Mouse (Mus musculus): ENCODE measurements around the gene Wap.
"Not testable (repeated sequence)": the region's sequence is repeated elsewhere in the genome, so short reads cannot be mapped to it uniquely, and the experiment has no call there.

Wap gene

GRCm38 (mm10) chr11:6638537-6638936 lies at the start of gene Wap:
Wap (minus strand) TSS chr11:6638637.
- DNase-seq (ENCODE audit: low read depth in 2 of 2, low spot score in 2 of 2): no peak

DNA sequence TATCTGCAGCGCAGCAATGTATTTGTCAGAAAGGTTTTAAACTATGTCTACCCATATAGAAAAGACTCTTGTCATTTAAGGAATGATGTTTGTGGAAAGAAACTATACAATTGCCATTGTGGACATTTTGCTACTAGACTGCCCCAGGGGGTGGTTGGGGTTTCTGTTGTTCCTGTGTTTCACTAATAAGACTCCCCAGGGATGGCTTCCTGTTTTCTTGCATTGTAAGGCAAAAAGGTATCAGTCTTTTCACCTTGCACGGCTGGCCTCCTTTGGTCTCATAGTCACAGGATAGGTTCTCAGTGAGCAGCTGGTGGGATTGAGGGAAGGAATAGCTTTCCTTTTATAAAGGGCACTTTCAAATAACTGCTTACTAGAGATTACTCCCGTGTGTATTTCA lies 46.3 kb upstream of the Wap start:
- no peak for DNase-seq (ENCODE audit: low read depth in 2 of 2, low spot score in 2 of 2)

DNA sequence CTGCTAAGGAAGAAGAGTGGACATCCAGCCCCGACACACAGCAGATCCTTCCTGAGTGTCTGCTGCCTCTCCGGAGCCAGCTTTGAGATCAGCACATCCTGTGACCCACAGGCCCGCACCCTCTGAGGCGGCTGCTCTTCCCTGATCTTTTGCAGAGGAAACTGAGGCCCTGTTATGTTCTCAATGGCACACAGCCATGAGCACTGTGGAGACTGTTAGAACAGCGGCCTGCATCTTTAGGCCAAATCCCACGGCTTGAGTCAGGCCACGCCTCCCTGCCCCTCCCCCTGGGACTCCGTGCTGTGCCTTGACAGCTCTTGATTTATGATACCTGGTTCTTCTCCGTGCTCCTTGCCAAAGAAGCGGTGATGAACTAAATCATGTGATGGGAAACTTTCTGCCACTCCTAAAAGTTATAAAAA lies 42.0 kb upstream of the Wap start:
- DNase-seq (ENCODE audit: low read depth in 2 of 2, low spot score in 2 of 2): peak; percentile 48 to 55

- DNase-seq (ENCODE audit: low read depth in 2 of 2, low spot score in 2 of 2): peak; percentile 77 to 79
Observed at GRCm38 (mm10) chr11:6679694-6680396, 41.4 kb upstream of the Wap start.

- DNase-seq (ENCODE audit: low read depth in 2 of 2, low spot score in 2 of 2): no peak
Observed at GRCm38 (mm10) chr11:6677530-6677929, 39.1 kb upstream of the Wap start.

DNA sequence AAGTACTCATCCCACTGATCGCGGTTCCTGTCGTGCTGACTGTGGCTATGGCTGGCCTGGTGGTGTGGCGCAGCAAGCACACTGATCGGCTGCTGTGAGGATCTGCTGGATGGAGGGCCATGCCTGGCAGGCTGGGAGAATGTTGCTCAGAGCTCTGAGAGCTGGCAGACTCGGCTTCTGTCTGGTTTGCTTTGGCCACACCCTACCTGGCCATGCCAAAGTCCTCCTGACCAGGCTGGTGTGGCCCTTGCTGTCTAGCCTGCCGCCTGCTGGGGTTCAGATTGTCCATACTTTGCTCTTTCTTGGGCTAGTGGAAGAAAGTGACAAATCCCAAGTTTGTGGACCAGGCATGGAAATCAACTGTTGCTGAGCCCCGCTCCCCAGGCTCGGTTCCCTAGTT lies 38.2 kb upstream of the Wap start:
- no peak for DNase-seq (ENCODE audit: low read depth in 2 of 2, low spot score in 2 of 2)

GRCm38 (mm10) chr11:6675402-6675801 lies 37.0 kb upstream of the Wap start:
- DNase-seq (ENCODE audit: low read depth in 2 of 2, low spot score in 2 of 2): no peak

DNA sequence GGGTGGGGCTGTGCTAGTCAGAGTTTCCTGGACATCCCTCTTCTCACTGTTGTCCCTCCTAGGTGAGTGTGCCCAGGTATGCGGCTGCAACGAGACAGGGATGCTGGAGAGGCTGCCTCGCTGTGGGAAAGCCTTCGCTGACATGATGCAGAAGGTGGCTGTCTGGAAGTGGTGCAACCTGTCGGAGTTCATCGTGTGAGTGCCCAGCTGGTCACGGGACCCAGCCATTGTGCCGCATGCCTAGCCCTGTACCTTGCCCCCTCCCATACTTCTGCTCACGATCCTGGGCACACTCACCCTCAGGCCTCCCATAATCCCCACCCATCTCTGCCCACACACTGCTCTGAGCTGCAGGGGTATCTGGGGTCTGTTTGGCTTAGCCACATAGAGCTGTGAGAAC lies 36.3 kb upstream of the Wap start:
- DNase-seq (ENCODE audit: low read depth in 2 of 2, low spot score in 2 of 2): no peak

GRCm38 (mm10) chr11:6670826-6671225 lies 32.4 kb upstream of the Wap start:
- DNase-seq (ENCODE audit: low read depth in 2 of 2, low spot score in 2 of 2): no peak

DNA sequence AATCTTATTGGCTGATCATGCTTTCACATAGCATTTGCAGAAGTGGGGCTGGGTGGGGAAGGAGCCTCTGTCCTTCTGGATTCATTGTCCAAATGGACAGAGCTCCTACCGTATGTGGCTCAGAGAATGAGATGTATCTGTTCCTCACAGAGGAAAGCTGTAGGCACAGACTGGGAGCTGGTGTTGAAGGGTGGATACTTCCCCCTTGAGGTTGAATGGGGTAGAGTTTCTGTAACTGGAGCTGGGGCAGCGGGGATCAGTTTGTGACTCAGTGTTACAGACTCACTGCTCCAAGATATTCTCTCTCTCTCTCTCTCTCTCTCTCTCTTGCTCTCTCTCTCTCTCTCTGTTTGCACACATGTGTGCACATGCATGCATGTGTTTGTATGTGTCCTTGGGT lies 31.6 kb upstream of the Wap start:
- no peak for DNase-seq (ENCODE audit: low read depth in 2 of 2, low spot score in 2 of 2)

GRCm38 (mm10) chr11:6669041-6669440 lies 30.6 kb upstream of the Wap start:
- no peak for DNase-seq (ENCODE audit: low read depth in 2 of 2, low spot score in 2 of 2)

DNA sequence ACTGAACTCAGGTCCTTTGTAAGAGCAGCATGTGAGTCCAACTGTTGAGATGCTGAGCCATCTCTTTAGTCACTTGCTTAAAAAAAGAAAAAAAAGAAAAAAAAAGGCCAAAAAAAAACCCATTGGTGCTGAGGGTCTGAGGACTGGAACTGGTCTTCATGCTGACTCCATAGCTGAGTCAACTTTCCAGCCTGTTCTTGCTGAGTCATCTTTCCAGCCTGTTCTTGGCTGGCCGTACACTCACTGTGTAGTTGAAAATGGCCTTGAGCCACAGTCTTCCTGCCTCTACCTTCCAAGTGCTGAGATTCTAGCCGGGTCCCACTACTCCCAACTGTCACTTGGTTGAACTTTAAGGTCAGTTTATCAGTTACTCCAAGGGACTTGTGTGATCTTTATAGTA lies 28.2 kb upstream of the Wap start:
- no peak for DNase-seq (ENCODE audit: low read depth in 2 of 2, low spot score in 2 of 2)

DNA sequence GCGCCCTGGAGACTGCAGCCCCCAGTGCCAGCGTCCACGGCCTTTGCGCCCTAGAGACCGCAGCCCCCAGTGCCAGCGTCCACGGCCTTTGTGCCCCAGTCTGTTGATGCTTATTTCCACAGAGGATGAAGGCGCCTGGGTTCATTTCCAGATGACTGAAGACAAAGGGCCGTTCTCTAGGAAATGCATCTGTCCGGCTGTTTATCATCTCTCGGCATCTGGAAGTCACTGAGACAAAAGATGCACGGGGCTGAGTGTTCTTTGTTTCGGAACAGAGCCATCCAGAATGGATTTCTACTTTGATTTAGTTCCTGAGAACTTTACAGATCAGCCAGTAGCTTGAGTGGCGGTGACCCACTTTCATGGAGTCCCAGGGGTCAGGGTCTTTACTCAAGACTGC lies 22.8 kb upstream of the Wap start:
- DNase-seq (ENCODE audit: low read depth in 2 of 2, low spot score in 2 of 2): no peak

DNA sequence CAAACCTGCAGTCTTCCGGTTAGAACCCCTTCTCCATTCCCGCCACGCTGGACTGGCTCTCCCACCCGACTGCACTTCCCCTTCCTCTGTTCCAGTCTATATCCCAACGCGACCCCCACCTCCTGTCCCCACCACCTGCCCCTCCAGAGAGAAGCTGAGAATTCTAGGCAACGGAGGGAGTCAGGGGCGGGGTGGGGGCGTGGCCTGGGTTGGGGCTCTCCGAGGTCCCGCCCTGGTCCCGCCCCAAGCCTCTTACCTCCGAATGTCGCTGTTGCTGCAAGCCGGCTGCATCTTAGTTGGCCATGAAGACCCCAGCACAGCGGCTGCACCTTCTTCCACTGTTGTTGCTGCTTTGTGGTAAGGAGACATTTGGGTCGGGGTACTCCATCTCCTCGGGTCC lies 19.8 kb upstream of the Wap start, which contains the start of gene Ramp3:
Gene Ramp3 (plus strand): TSS at position 251 of the 400 bp plus-strand sequence.
- peak in 1 of 2 experiments; percentile 45 for DNase-seq (ENCODE audit: low read depth in 2 of 2, low spot score in 2 of 2)

- DNase-seq (ENCODE audit: low read depth in 2 of 2, low spot score in 2 of 2): peak; percentile 86 to 90
Observed at GRCm38 (mm10) chr11:6654903-6655302, 16.5 kb upstream of the Wap start.

GRCm38 (mm10) chr11:6652978-6653377 lies 14.5 kb upstream of the Wap start:
- not testable (repeated sequence) for DNase-seq (ENCODE audit: low read depth in 2 of 2, low spot score in 2 of 2)

DNA sequence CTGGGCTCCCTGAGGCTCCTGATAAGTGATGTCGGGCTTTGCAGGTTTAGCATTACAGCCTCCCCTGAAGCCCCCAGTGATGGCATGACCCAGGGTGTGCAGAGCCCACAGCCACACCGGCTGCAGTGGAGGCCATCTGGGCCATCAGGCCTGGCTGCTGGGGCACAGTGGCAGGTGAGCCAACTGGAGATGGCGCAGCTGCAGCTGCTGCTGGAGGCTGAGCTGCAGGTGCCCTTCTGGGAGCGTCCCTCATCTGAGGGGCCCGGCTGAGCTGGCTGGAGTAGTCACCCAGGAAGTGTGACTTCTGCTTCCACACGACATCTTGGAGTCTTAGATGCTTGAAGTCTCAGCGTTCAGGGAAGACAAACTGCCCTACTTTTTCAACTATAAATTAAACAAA lies 12.1 kb upstream of the Wap start:
- DNase-seq (ENCODE audit: low read depth in 2 of 2, low spot score in 2 of 2): no peak

- DNase-seq (ENCODE audit: low read depth in 2 of 2, low spot score in 2 of 2): no peak
Observed at GRCm38 (mm10) chr11:6647831-6648724, 9.6 kb upstream of the Wap start.

- no peak for DNase-seq (ENCODE audit: low read depth in 2 of 2, low spot score in 2 of 2)
Observed at GRCm38 (mm10) chr11:6644566-6644965, 6.1 kb upstream of the Wap start.

GRCm38 (mm10) chr11:6639072-6639471 lies 635 bp upstream of the Wap start:
- DNase-seq (ENCODE audit: low read depth in 2 of 2, low spot score in 2 of 2): no peak

DNA sequence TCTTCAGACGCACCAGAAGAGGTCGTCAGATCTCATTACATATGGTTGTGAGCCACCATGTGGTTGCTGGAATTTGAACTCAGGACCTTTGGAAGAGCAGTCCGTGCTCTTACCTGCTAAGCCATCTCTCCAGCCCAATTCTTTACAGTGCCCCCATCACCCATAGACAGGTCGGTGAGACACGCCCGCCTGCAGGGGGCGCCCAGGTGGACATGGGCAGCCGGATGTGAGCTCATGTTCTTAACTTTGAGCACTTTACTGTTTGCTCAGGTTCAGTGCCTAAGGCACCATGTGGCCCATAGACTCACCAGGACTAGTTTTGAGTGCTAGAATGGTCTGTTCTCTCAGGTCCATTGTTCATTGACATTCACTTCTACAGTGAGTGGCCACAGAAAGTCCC lies 2.3 kb downstream of the Wap start:
- DNase-seq (ENCODE audit: low read depth in 2 of 2, low spot score in 2 of 2): peak in 1 of 2 experiments; percentile 32

- peak in 1 of 2 experiments; percentile 28 for DNase-seq (ENCODE audit: low read depth in 2 of 2, low spot score in 2 of 2)
Observed at GRCm38 (mm10) chr11:6629655-6630054, 8.8 kb downstream of the Wap start.
